Mouse (Mus musculus): ENCODE data around the gene Nudc.

The Nudc gene

GRCm38 (mm10) chr4:133489489-133490245, 56.1 kb downstream of the Nudc start:
- peak; percentile 45 for DNase-seq (ENCODE audit: low spot score)

DNA sequence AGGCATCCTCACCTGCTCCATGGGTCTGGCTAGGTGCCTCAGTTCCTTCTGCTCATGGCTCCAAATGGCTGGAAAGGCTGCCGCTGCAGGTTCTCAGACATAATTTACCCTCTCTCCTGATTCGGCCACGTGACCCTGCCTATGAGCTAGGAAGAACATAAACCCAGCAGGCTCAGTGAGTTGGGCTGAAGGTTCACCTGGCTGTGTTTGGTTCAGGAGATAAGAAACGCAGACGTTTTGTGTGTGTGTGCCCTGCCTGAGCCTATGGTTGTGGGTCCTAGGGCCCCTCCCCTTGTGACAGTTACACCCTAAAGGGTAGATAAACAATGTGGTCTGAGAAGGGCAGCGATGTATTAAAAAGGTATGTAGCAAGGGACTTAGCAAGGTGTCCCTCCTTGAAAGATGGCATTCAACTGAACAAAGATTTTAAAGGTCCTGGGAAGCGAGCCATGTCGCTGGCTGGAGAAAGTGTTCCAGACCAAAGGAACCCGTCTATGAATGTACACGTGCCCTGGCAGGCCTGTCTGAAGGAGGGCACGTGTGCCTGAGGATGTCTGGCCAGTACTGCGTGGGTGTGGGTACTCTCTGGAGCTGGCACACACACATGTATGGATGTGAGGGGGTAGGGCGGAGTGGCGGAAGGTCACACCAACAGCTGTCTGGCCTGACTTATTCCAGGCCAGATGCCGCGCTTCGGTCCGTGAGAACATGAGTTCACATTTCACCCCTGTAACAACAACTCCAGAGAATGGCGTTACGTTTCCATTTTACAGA, 57.0 kb downstream of the Nudc start:
- no peak for DNase-seq (ENCODE audit: low spot score)

DNA sequence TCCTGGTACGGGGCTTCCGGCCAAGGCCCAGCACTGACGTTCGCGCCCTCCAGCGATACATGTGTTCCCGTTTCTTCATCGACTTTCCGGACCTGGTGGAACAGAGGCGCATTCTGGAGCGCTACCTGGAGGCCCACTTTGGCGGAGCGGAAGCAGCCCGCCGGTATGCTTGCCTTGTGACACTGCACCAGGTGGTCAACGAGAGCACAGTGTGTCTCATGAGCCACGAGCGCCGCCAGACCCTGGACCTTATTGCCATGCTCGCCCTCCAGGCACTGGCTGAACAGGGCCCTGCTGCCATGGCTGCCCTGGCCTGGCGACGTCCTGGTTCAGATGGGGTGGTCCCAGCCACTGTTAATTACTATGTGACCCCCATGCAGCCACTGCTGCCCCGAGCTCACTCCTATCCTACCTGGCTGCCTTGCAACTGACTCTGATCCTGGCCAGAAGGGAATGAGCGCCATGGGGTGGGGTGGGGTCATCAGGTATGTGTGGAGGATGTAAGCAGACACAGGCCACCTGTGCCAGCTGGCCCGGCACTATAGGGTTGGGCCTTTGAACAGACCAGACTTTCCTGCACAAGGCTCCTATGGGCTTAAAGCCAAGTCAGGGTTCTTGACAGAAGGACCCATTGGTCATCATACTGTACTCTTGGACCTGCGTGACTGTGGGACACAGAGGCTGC, 59.0 kb downstream of the Nudc start:
- no peak for DNase-seq (ENCODE audit: low spot score)

DNA sequence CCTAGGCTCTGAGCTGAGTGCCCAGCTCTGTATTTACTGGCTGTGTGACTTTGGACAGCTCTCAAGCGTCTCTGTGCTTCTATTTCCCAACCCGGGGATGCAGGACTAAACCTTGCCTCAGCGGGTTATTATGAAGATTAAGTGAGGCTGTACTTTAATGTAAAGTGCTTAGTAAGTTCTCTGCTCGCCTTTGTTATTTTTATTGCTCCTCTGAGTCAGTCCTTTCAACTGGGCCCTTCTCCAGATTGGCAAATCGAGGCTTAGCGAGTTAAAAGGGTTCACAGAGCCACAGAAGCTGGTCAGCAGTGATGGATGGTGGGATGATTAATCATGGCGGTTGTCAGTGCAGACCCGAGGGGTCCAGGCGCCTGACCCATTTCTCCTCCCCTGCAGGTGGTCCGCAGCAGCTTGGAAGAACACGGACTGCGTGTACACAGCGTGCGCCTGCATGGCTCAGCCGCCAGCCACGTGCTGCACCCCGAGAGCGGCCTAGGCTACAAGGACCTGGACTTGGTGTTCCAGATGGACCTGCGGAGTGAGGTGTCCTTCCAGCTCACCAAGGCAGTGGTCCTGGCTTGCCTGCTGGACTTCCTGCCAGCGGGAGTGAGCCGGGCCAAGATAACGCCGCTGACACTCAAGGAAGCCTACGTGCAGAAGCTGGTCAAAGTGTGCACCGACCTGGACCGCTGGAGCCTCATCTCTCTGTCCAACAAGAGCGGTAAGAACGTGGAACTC, 59.9 kb downstream of the Nudc start:
- no peak for DNase-seq (ENCODE audit: low spot score)

GRCm38 (mm10) chr4:133484266-133485025, 61.4 kb downstream of the Nudc start:
- no peak for DNase-seq (ENCODE audit: low spot score)

Data from retina, embryonic 14.5 days (tissue).